Mouse (Mus musculus) lung, postnatal 0 days (tissue): ENCODE data around the gene Zc3h12b.

Experiments
- CTCF ChIP-seq: IDR thresholded peaks from 2 replicates; pipeline ENCODE4 v1.5.1; 2016; ENCODE audit warnings: antibody characterized with exemption, mild to moderate bottlenecking
- EP300 ChIP-seq: IDR thresholded peaks from 2 replicates; pipeline ENCODE4 v1.6.1; 2016; ENCODE audit warnings: antibody characterized with exemption, mild to moderate bottlenecking, control low read depth

- TF ChIP-seq CTCF (no peak), EP300 (no peak)
These were observed 224.0 kb downstream of the Zc3h12b start for GRCm38 (mm10) chrX:95935481-95935880.
